Mouse (Mus musculus): Measurements from ENCODE around the gene Limch1. TPM values are rescaled to one million over a fixed set of nuclear protein-coding genes. Genes with fewer than 3 reads are reported as not detected.

The Limch1 gene
- polyA plus RNA-seq, 2 experiments = 44.4 to 85.3 TPM

- Histone ChIP-seq H3K4me1 (ENCODE audit: control insufficient read depth, insufficient read depth, low read length) (peaks cover 34% of the 10 kb centered on the region), H3K9ac (ENCODE audit: low read depth, low read length, severe bottlenecking) (no peak overlapping the region), H3K4me3 (replicated peaks; ENCODE audit: low read length) (no peak overlapping the region), H3K36me3 (ENCODE audit: control insufficient read depth, insufficient read depth, low read length) (no peaks in the 10 kb centered on the region), H3K27me3 (ENCODE audit: control insufficient read depth, insufficient read depth, low read length) (no peaks in the 10 kb centered on the region), H3K9me3 (ENCODE audit: control insufficient read depth, low read length) (no peaks in the 10 kb centered on the region), H3K4me2 (replicated peaks; ENCODE audit: low read depth, low read length, severe bottlenecking) (no peak overlapping the region), H3K27ac (replicated peaks; ENCODE audit: low read depth, low read length) (no peak overlapping the region)
- no peak for TF ChIP-seq POLR2A (IDR thresholded peaks at IDR 0.05; ENCODE audit: borderline replicate concordance, extremely low read depth, insufficient read depth, insufficient read length)
- DNase-seq (ENCODE audit: low spot score) (no peak), ATAC-seq (ENCODE audit: low FRiP score, low read depth) (peak; percentile 20; the same call in 1 of the 2 replicates)
- 77% methylated on average over 8 of the region's 8 CpGs for WGBS
Observed at GRCm38 (mm10) chr5:66917353-66918315, 172.0 kb downstream of the Limch1 start.

GRCm38 (mm10) chr5:66918316-66919305, 173.0 kb downstream of the Limch1 start:
- Histone ChIP-seq H3K27ac (replicated peaks; ENCODE audit: low read depth, low read length) (no peak overlapping the region), H3K4me3 (replicated peaks; ENCODE audit: low read length) (no peak overlapping the region), H3K4me2 (replicated peaks; ENCODE audit: low read depth, low read length, severe bottlenecking) (no peak overlapping the region), H3K4me1 (ENCODE audit: control insufficient read depth, insufficient read depth, low read length) (peaks cover 34% of the 10 kb centered on the region), H3K9ac (ENCODE audit: low read depth, low read length, severe bottlenecking) (no peak overlapping the region), H3K27me3 (ENCODE audit: control insufficient read depth, insufficient read depth, low read length) (no peaks in the 10 kb centered on the region), H3K9me3 (ENCODE audit: control insufficient read depth, low read length) (no peaks in the 10 kb centered on the region), H3K36me3 (ENCODE audit: control insufficient read depth, insufficient read depth, low read length) (no peaks in the 10 kb centered on the region)
- DNase-seq (ENCODE audit: low spot score) = no peak
- ATAC-seq (ENCODE audit: low FRiP score, low read depth) = no peak
- WGBS = 36% methylated on average over 11 of the region's 11 CpGs
- TF ChIP-seq POLR2A (IDR thresholded peaks at IDR 0.05; ENCODE audit: borderline replicate concordance, extremely low read depth, insufficient read depth, insufficient read length) = no peak

GRCm38 (mm10) chr5:66922582-66922981, 177.0 kb downstream of the Limch1 start:
- no peak for DNase-seq (ENCODE audit: low spot score)
- Histone ChIP-seq H3K4me1 (ENCODE audit: control insufficient read depth, insufficient read depth, low read length) (peaks cover 22% of the 10 kb centered on the region), H3K27ac (replicated peaks; ENCODE audit: low read depth, low read length) (no peak overlapping the region), H3K4me3 (replicated peaks; ENCODE audit: low read length) (no peak overlapping the region), H3K36me3 (ENCODE audit: control insufficient read depth, insufficient read depth, low read length) (no peaks in the 10 kb centered on the region), H3K27me3 (ENCODE audit: control insufficient read depth, insufficient read depth, low read length) (no peaks in the 10 kb centered on the region), H3K9me3 (ENCODE audit: control insufficient read depth, low read length) (no peaks in the 10 kb centered on the region), H3K9ac (ENCODE audit: low read depth, low read length, severe bottlenecking) (no peak overlapping the region), H3K4me2 (replicated peaks; ENCODE audit: low read depth, low read length, severe bottlenecking) (no peak overlapping the region)
- 62% methylated on average over 5 of the region's 5 CpGs for WGBS
- ATAC-seq (ENCODE audit: low FRiP score, low read depth) = no peak
- TF ChIP-seq POLR2A (IDR thresholded peaks at IDR 0.05; ENCODE audit: borderline replicate concordance, extremely low read depth, insufficient read depth, insufficient read length) = no peak

- Histone ChIP-seq H3K4me3 (replicated peaks; ENCODE audit: low read length) (no peak overlapping the region), H3K27me3 (ENCODE audit: control insufficient read depth, insufficient read depth, low read length) (no peaks in the 10 kb centered on the region), H3K36me3 (ENCODE audit: control insufficient read depth, insufficient read depth, low read length) (no peaks in the 10 kb centered on the region), H3K27ac (replicated peaks; ENCODE audit: low read depth, low read length) (no peak overlapping the region), H3K9ac (ENCODE audit: low read depth, low read length, severe bottlenecking) (no peak overlapping the region), H3K9me3 (ENCODE audit: control insufficient read depth, low read length) (no peaks in the 10 kb centered on the region), H3K4me1 (ENCODE audit: control insufficient read depth, insufficient read depth, low read length) (peaks cover 11% of the 10 kb centered on the region), H3K4me2 (replicated peaks; ENCODE audit: low read depth, low read length, severe bottlenecking) (no peak overlapping the region)
- ATAC-seq (ENCODE audit: low FRiP score, low read depth) (no peak), DNase-seq (ENCODE audit: low spot score) (peak; percentile 59)
- no peak for TF ChIP-seq POLR2A (IDR thresholded peaks at IDR 0.05; ENCODE audit: borderline replicate concordance, extremely low read depth, insufficient read depth, insufficient read length)
- 25% methylated on average over 6 of the region's 6 CpGs for WGBS
Observed at GRCm38 (mm10) chr5:66929291-66929690, 183.7 kb downstream of the Limch1 start.
